Comparison of ENCODE assay signal across 12 mouse cellular contexts in the genomic region with DNA sequence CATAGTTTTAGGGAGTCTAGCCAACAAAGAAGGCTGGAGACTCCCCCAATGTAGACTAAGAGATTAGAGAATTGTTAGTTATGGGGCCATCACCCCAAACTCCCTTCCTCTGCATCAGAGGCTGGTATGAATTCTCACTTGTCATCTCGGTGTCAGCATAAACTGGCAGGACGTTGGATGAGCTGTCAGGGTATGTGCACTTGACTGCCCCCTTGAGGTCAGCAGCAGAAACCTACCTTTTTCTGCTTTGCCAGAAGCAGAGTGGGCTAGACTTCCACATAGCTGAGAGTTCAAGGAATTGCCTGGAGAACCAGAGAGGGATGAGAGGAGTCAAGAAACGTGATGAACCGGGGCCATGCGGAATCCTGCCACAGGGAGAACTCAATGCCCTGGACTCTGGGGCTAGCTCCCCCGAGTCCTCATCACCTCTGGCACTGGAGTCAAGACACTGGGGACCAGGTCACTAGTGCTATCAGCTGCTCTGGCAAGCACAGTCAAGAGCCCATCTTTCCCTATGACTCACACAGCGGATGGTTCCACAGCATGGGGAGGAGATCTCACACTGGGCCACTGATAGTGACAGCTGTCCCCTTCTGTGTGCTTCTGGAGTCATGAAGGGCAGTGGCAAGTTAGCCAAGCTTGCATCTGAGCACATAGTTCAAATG. TPM values are rescaled to one million over a fixed set of nuclear protein-coding genes. Genes with fewer than 3 reads are reported as not detected.
DNase-seq lines count a peak whose midpoint lies in the region; ATAC-seq and TF ChIP-seq lines count a peak whose summit lies in the region.
"Had no signal": no experiment of that assay in that cellular context is flagged by ENCODE, and none has a peak within 500 bp of the region (broad histone marks: within the 10 kb centered on the region; RNA-seq: fewer than 3 reads in every experiment).

No protein-coding gene starts in this region.

- no peak for ATAC-seq in forebrain, embryonic 12.5 days (ENCODE audit: low FRiP score)
- ATAC-seq: forebrain, embryonic 14.5 days had no signal

- H3K27me3 ChIP-seq in forebrain, embryonic 12.5 days: no peaks in the 10 kb centered on the region
- H3K27me3 ChIP-seq: limb, embryonic 12.5 days; neural tube, embryonic 13.5 days had no signal

- no peaks in the 10 kb centered on the region for H3K9me3 ChIP-seq in forebrain, embryonic 12.5 days
- H3K9me3 ChIP-seq: limb, embryonic 12.5 days; neural tube, embryonic 13.5 days had no signal

- H3K36me3 ChIP-seq in forebrain, embryonic 12.5 days (replicated peaks): no peaks in the 10 kb centered on the region
- H3K36me3 ChIP-seq: G1E; neural tube, embryonic 13.5 days had no signal

- H3K27ac ChIP-seq in forebrain, embryonic 12.5 days: no peak overlapping the region
- H3K27ac ChIP-seq: limb, embryonic 12.5 days; neural tube, embryonic 13.5 days had no signal

- H3K9ac ChIP-seq in forebrain, embryonic 12.5 days: no peak overlapping the region
- H3K9ac ChIP-seq: limb, embryonic 12.5 days; neural tube, embryonic 13.5 days had no signal

- H3K4me2 ChIP-seq in forebrain, embryonic 12.5 days: no peak overlapping the region
- H3K4me2 ChIP-seq: limb, embryonic 12.5 days; neural tube, embryonic 13.5 days had no signal

- no peak overlapping the region for H3K4me3 ChIP-seq in lung, adult 2 months (replicated peaks; ENCODE audit: extremely low read depth, low read depth, low read length)
- no peak overlapping the region for H3K4me3 ChIP-seq in forebrain, embryonic 12.5 days (replicated peaks)
- H3K4me3 ChIP-seq: limb, embryonic 12.5 days; neural tube, embryonic 13.5 days had no signal

- TF ChIP-seq CTCF in lung, adult 2 months (IDR thresholded peaks at IDR 0.05; ENCODE audit: insufficient read depth, low read length): peak; percentile 78

- H3K4me1 ChIP-seq in lung, adult 2 months (ENCODE audit: control insufficient read depth, insufficient read depth, low read length): peaks cover 6% of the 10 kb centered on the region
- no peaks in the 10 kb centered on the region for H3K4me1 ChIP-seq in forebrain, embryonic 12.5 days
- H3K4me1 ChIP-seq: neural tube, embryonic 13.5 days had no signal

- DNase-seq in embryo, embryonic 10 days (ENCODE audit: low spot score): peak; percentile 49
- DNase-seq in embryo, embryonic 9.5 days (ENCODE audit: extremely low spot score): no peak
- DNase-seq in 3T3-L1 (ENCODE audit: low read depth, low spot score): peak; percentile 3
- DNase-seq in c-Kit-positive CD71-negative TER-119-negative erythroid progenitor cells, embryonic 14.5 days (ENCODE audit: low read depth): peak; percentile 35
- no peak for DNase-seq in lung, adult 2 months
- DNase-seq in frontal cortex, postnatal 14 days (ENCODE audit: low spot score in 2 of 2): no peak
- no peak for DNase-seq in ovary, postnatal 10 days (ENCODE audit: low spot score)

- TF ChIP-seq POLR2A in lung, adult 2 months (IDR thresholded peaks at IDR 0.05; ENCODE audit: borderline replicate concordance, extremely low read depth, low read depth, low read length): no peak

- WGBS in lung, adult 2 months: 62% methylated on average over 7 of the region's 7 CpGs
- 76% methylated on average over 7 of the region's 7 CpGs for WGBS in forebrain, embryonic 12.5 days

RNA-seq across cellular contexts. Expression of gene Ctdspl, which starts 44.8 kb away (rescaled TPM):
- polyA plus RNA-seq in lung, adult 2 months (2012; rRNA removed): 70.4 and 83.4 TPM in 2 replicates
- 9.0 and 9.6 TPM in 2 replicates for polyA plus RNA-seq in forebrain, embryonic 12.5 days (2016; fragmentation: Nextera tagmentation; extraction: Ambion mirVana)
- polyA plus RNA-seq: G1E had no signal

Comparison
In these comparisons a context has a peak if more than half of its experiments do, and no peak if none do; other contexts are left out.
1. DNase-seq: peak in embryo, embryonic 10 days (single experiment), 3T3-L1 (single experiment) and c-Kit-positive CD71-negative TER-119-negative erythroid progenitor cells, embryonic 14.5 days (single experiment); none in embryo, embryonic 9.5 days (single experiment), lung, adult 2 months (single experiment), frontal cortex, postnatal 14 days (0 of 2) and ovary, postnatal 10 days (single experiment).